Mouse (Mus musculus) spleen, adult 2 months (tissue): ENCODE measurements around the gene Cpvl. TPM values are rescaled to one million over a fixed set of nuclear protein-coding genes. Genes with fewer than 3 reads are reported as not detected.

ENCODE experiments used
- DNase-seq, 2 experiments: peaks; one replicate each; pipeline versions ENCODE4 v3.0.0 to v3.0.0-alpha.2; 2012 to 2021; ENCODE audit warnings: low spot score in 2 of 2, low read depth in 1 of 2
- H3K27ac ChIP-seq: fragments of 200-500 bp; 2 replicates; pipeline ENCODE4 v1.5.1; 2012; ENCODE audit warnings: low read length, inconsistent platforms; ENCODE audit not compliant: insufficient read depth
- H3K27me3 ChIP-seq: fragments of 200-500 bp; 2 replicates; pipeline ENCODE4 v1.6.1; 2012; ENCODE audit warnings: mild to moderate bottlenecking, moderate library complexity, low read length, inconsistent platforms; ENCODE audit not compliant: control insufficient read depth, insufficient read depth
- H3K36me3 ChIP-seq: fragments of 200-500 bp; 2 replicates; pipeline ENCODE4 v1.6.1; 2012; ENCODE audit warnings: mild to moderate bottlenecking, low read length, inconsistent platforms; ENCODE audit not compliant: control insufficient read depth, insufficient read depth
- H3K4me1 ChIP-seq: fragments of 200-500 bp; 2 replicates; pipeline ENCODE4 v1.6.1; 2011; ENCODE audit warnings: inconsistent platforms; ENCODE audit not compliant: control insufficient read depth, insufficient read depth, insufficient read length
- H3K4me3 ChIP-seq: fragments of 200-500 bp; 2 replicates; pipeline ENCODE4 v1.5.1; 2011; ENCODE audit warnings: mild to moderate bottlenecking, inconsistent platforms; ENCODE audit not compliant: insufficient read depth, insufficient read length; ENCODE audit errors: extremely low read depth
- CTCF ChIP-seq: fragments of 200-500 bp; IDR thresholded peaks from 2 replicates; pipeline ENCODE4 v1.5.1; 2011; ENCODE audit warnings: mild to moderate bottlenecking, inconsistent platforms; ENCODE audit not compliant: insufficient read depth, insufficient read length, insufficient replicate concordance; ENCODE audit errors: extremely low read depth
- POLR2A ChIP-seq: fragments of 200-500 bp; IDR thresholded peaks from 2 replicates; pipeline ENCODE4 v1.6.1; 2011; ENCODE audit warnings: low read depth, low read length, inconsistent platforms
- WGBS: fragments of 180-500 bp; shearing (Covaris S2); methylation state at CpG from one replicate; pipeline ENCODE4 v1.1.7; 2018; 5-methylcytosine and 5-hydroxymethylcytosine counted together
- polyA plus RNA-seq: library from polyadenylated mRNA; depleted of rRNA; stranded (reverse); fragments of >200 nt; gene quantifications from 2 replicates; pipeline ENCODE4 v1.2.3, GENCODE M21; 2012

The Cpvl gene
- polyA plus RNA-seq, 1 experiment: not detected

- DNase-seq: no peak
- TF ChIP-seq CTCF: no peak
- no peak for TF ChIP-seq POLR2A
- Histone ChIP-seq H3K4me1 (no peaks in the 10 kb centered on the region), H3K4me3 (no peak overlapping the region), H3K36me3 (no peaks in the 10 kb centered on the region), H3K27ac (no peak overlapping the region), H3K27me3 (no peaks in the 10 kb centered on the region)
- 87% methylated on average over 6 of the region's 6 CpGs for WGBS
Observed at GRCm38 (mm10) chr6:53897126-53897525, 81.3 kb downstream of the Cpvl start.

GRCm38 (mm10) chr6:53893731-53894130, 84.7 kb downstream of the Cpvl start:
- Histone ChIP-seq H3K36me3 (no peaks in the 10 kb centered on the region), H3K27ac (no peak overlapping the region), H3K27me3 (no peaks in the 10 kb centered on the region), H3K4me3 (no peak overlapping the region), H3K4me1 (no peaks in the 10 kb centered on the region)
- DNase-seq: no peak
- TF ChIP-seq CTCF (no peak), POLR2A (no peak)
- 84% methylated on average over 3 of the region's 3 CpGs for WGBS

- Histone ChIP-seq H3K4me1 (no peaks in the 10 kb centered on the region), H3K36me3 (no peaks in the 10 kb centered on the region), H3K27me3 (no peaks in the 10 kb centered on the region), H3K4me3 (no peak overlapping the region), H3K27ac (no peak overlapping the region)
- WGBS: 75% methylated on average over 3 of the region's 3 CpGs
- no peak for DNase-seq
- TF ChIP-seq POLR2A (no peak), CTCF (no peak)
Observed at GRCm38 (mm10) chr6:53891109-53891508, 87.4 kb downstream of the Cpvl start.

- no peak overlapping the region for H3K27ac ChIP-seq
- TF ChIP-seq POLR2A: no peak
- no peak for TF ChIP-seq CTCF
- H3K4me3 ChIP-seq: no peak overlapping the region
- no peak for DNase-seq
- H3K36me3 ChIP-seq: no peaks in the 10 kb centered on the region
- H3K4me1 ChIP-seq: no peaks in the 10 kb centered on the region
- no peaks in the 10 kb centered on the region for H3K27me3 ChIP-seq
- 84% methylated on average over 4 of the region's 4 CpGs for whole genome bisulfite sequencing
Observed at GRCm38 (mm10) chr6:53884931-53885330, 93.5 kb downstream of the Cpvl start.

- 80% methylated on average over 8 of the region's 8 CpGs for WGBS
- Histone ChIP-seq H3K4me1 (no peaks in the 10 kb centered on the region), H3K36me3 (no peaks in the 10 kb centered on the region), H3K4me3 (no peak overlapping the region), H3K27ac (no peak overlapping the region), H3K27me3 (no peaks in the 10 kb centered on the region)
- DNase-seq: no peak
- TF ChIP-seq POLR2A (no peak), CTCF (no peak)
Observed at GRCm38 (mm10) chr6:53884496-53884895, 94.0 kb downstream of the Cpvl start.

GRCm38 (mm10) chr6:53883405-53883804, 95.1 kb downstream of the Cpvl start:
- TF ChIP-seq CTCF (no peak), POLR2A (no peak)
- WGBS: 95% methylated on average over 7 of the region's 7 CpGs
- no peak for DNase-seq

GRCm38 (mm10) chr6:53881623-53882022, 96.8 kb downstream of the Cpvl start:
- H3K27me3 ChIP-seq: no peaks in the 10 kb centered on the region
- WGBS: 61% methylated on average over 10 of the region's 10 CpGs
- no peak overlapping the region for H3K4me3 ChIP-seq
- TF ChIP-seq POLR2A: no peak
- no peak for TF ChIP-seq CTCF
- DNase-seq: no peak
- no peaks in the 10 kb centered on the region for H3K36me3 ChIP-seq
- H3K4me1 ChIP-seq: no peaks in the 10 kb centered on the region
- no peak overlapping the region for H3K27ac ChIP-seq

More at GRCm38 (mm10) chr6:53883405-53883804, 95.1 kb downstream of the Cpvl start:
- Histone ChIP-seq H3K4me3 (no peak overlapping the region), H3K4me1 (no peaks in the 10 kb centered on the region), H3K36me3 (no peaks in the 10 kb centered on the region), H3K27me3 (no peaks in the 10 kb centered on the region), H3K27ac (no peak overlapping the region)
